Mouse (Mus musculus): Measurements from ENCODE around the gene Bicc1. TPM values are rescaled to one million over a fixed set of nuclear protein-coding genes. Genes with fewer than 3 reads are reported as not detected.

The Bicc1 gene
- polyA plus RNA-seq, 1 experiment = 3.2 TPM

DNA sequence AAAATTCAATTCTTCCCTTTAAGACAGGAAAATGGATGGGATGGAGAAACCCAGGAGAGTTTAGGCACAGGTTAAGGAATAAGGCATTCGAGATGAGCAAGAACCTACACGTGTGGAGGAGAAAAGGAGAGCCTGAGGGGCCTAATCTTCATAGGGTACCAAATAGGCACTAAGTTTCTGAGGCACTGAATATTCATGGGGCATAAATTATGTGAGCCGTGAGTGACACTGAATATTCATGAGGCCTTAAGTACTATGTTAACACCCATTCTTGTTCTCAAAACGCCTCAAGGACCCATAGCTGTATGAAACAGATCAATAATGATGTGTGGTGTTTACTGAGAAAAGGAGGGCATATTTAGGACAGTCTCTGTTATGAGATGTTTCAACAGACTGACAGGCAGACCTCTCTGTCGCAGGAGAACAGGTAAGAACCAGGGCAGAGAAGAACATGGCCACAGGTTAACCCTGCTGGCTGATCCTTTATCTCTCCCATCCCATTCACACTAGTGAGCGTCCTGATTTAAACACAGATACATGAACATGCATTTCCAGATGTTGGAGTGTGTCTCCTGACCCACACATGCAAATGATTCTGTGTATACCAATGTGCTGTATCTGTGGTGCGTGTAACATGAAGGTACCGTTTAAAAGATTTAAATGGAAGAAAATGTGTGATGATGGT is 58.5 kb downstream of the Bicc1 start:
- H3K4me3 ChIP-seq (ENCODE audit: control insufficient read depth, insufficient read depth, low read length) = no peak overlapping the region
- DNase-seq = no peak
- no peaks in the 10 kb centered on the region for H3K36me3 ChIP-seq (ENCODE audit: control insufficient read depth, insufficient read depth, low read length)
- TF ChIP-seq POLR2A (IDR thresholded peaks at IDR 0.05; ENCODE audit: control insufficient read depth, extremely low read depth, insufficient read depth, low read length, poor library complexity) (no peak), CTCF (IDR thresholded peaks at IDR 0.05; ENCODE audit: borderline replicate concordance, control insufficient read depth, extremely low read depth, insufficient read depth, low read length, poor library complexity) (no peak)
- 85% methylated on average over 8 of the region's 8 CpGs for WGBS
- H3K27me3 ChIP-seq (ENCODE audit: control insufficient read depth, insufficient read depth, low read length) = no peaks in the 10 kb centered on the region
- no peak overlapping the region for H3K27ac ChIP-seq (ENCODE audit: control insufficient read depth, insufficient read depth, low read length)
- H3K4me1 ChIP-seq (replicated peaks; ENCODE audit: control insufficient read depth, insufficient read depth, low read length) = no peaks in the 10 kb centered on the region

DNA sequence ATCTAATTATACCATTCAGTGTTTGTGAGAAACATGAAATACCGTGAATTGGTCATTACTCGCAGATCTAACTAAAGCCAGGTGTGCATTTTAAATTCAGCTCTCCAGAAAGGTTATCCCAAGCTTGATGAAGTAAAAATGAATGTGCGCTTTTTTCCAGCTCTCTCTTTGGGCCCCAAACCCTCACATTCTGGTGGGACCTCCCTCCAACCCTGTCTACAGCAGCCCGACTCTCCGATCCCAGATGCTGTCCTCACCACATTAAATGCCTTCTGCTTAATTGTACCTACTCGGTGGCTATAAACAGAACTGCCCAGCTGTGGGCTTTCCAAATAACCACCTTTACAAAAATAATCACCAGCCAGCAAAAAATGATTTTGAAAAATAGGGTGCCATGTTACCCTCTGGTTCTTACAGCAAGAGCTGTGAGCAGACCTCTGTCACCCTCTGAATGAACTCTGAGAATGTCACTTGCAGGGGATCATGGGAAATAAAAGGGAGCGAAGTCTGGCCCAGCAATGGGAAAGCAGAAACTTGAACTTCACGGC is 64.7 kb downstream of the Bicc1 start:
- Histone ChIP-seq H3K27ac (ENCODE audit: control insufficient read depth, insufficient read depth, low read length) (no peak overlapping the region), H3K4me3 (ENCODE audit: control insufficient read depth, insufficient read depth, low read length) (no peak overlapping the region), H3K27me3 (ENCODE audit: control insufficient read depth, insufficient read depth, low read length) (no peaks in the 10 kb centered on the region), H3K4me1 (replicated peaks; ENCODE audit: control insufficient read depth, insufficient read depth, low read length) (no peaks in the 10 kb centered on the region), H3K36me3 (ENCODE audit: control insufficient read depth, insufficient read depth, low read length) (no peaks in the 10 kb centered on the region)
- WGBS = 96% methylated on average over 8 of the region's 8 CpGs
- DNase-seq = no peak
- no peak for TF ChIP-seq POLR2A (IDR thresholded peaks at IDR 0.05; ENCODE audit: control insufficient read depth, extremely low read depth, insufficient read depth, low read length, poor library complexity)
- TF ChIP-seq CTCF (IDR thresholded peaks at IDR 0.05; ENCODE audit: borderline replicate concordance, control insufficient read depth, extremely low read depth, insufficient read depth, low read length, poor library complexity) = no peak

DNA sequence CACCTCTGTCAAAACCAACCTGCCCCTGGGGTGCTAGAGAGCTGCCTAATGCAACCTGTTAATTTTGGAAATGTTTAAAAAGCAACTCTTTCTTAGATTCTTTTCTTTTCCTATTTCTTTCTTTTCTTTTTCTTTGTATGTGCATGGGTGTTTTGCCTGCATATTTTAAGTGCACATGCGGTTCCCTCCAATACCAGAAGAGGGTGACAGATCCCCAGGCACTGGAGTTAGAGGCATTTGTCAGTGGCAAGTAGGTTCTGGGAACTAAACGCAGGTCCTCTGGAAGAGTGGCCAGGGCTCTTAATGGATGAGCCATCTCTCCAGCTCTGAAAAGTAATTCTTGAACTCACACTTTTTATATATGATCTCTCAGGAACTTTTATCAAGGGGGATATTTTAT is 66.2 kb downstream of the Bicc1 start:
- H3K27me3 ChIP-seq (ENCODE audit: control insufficient read depth, insufficient read depth, low read length) = no peaks in the 10 kb centered on the region
- 96% methylated on average over 2 of the region's 2 CpGs for WGBS
- no peaks in the 10 kb centered on the region for H3K4me1 ChIP-seq (replicated peaks; ENCODE audit: control insufficient read depth, insufficient read depth, low read length)
- TF ChIP-seq CTCF (IDR thresholded peaks at IDR 0.05; ENCODE audit: borderline replicate concordance, control insufficient read depth, extremely low read depth, insufficient read depth, low read length, poor library complexity) (no peak), POLR2A (IDR thresholded peaks at IDR 0.05; ENCODE audit: control insufficient read depth, extremely low read depth, insufficient read depth, low read length, poor library complexity) (no peak)
- no peak overlapping the region for H3K27ac ChIP-seq (ENCODE audit: control insufficient read depth, insufficient read depth, low read length)
- DNase-seq = no peak
- H3K4me3 ChIP-seq (ENCODE audit: control insufficient read depth, insufficient read depth, low read length) = no peak overlapping the region
- H3K36me3 ChIP-seq (ENCODE audit: control insufficient read depth, insufficient read depth, low read length) = no peaks in the 10 kb centered on the region

DNA sequence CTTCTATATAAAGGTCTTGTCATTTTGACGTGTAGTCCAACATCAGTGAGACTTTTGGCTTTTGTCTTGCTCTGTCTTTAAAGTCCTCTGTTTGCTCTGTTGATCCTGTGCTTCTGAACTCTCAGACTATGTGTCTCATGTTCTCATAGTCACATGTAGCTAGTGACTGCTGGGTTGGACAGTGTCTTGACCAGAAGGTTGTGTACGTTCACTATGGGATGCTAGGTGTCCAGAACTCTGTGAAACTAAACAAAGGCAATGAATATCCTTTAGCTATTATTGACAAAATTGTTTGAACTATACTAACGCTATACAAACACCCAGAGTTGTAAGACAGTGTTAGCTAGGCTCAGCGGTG is 72.2 kb downstream of the Bicc1 start:
- H3K27me3 ChIP-seq (ENCODE audit: control insufficient read depth, insufficient read depth, low read length) = no peaks in the 10 kb centered on the region
- 85% methylated on average over 4 of the region's 4 CpGs for WGBS
- TF ChIP-seq CTCF (IDR thresholded peaks at IDR 0.05; ENCODE audit: borderline replicate concordance, control insufficient read depth, extremely low read depth, insufficient read depth, low read length, poor library complexity) (no peak), POLR2A (IDR thresholded peaks at IDR 0.05; ENCODE audit: control insufficient read depth, extremely low read depth, insufficient read depth, low read length, poor library complexity) (no peak)
- no peaks in the 10 kb centered on the region for H3K4me1 ChIP-seq (replicated peaks; ENCODE audit: control insufficient read depth, insufficient read depth, low read length)
- DNase-seq = no peak
- H3K27ac ChIP-seq (ENCODE audit: control insufficient read depth, insufficient read depth, low read length) = no peak overlapping the region
- no peak overlapping the region for H3K4me3 ChIP-seq (ENCODE audit: control insufficient read depth, insufficient read depth, low read length)
- no peaks in the 10 kb centered on the region for H3K36me3 ChIP-seq (ENCODE audit: control insufficient read depth, insufficient read depth, low read length)

DNA sequence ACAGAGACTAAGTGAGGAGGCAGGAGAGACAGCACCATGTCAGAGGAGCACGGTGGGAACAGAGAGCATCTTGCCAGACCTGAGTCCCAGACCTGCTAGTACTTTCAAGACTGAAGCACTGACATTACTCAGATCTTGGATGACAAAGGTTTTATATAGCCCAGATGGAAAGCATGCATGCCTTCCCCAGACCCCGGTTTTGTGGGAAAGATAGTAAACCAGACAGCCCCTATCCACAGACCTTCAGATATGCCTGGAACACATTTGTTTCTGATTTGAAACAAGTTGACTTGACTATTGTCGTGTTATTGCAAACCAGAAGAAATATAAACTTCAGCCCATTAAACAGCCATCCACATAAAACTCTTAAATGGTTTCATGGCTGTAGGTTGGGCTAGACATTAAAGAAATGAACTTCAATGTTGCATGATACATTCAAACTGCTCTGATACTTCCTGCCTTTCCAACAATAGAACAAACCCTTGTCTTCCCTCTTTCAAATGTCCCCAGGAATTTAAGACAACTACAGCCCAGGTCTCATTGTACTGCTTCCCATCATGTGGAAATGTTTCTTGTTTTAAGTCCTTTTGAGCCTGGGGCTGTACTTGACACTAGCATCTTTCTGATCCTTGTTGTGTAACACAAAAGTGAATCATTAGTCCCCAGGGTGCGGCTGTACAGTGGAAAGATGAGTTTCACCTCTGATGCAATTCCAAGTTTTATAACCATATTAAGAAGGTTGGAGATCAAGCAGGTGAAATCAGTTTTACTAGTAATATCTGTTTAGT is 72.7 kb downstream of the Bicc1 start:
- Histone ChIP-seq H3K4me1 (replicated peaks; ENCODE audit: control insufficient read depth, insufficient read depth, low read length) (no peaks in the 10 kb centered on the region), H3K36me3 (ENCODE audit: control insufficient read depth, insufficient read depth, low read length) (no peaks in the 10 kb centered on the region), H3K27ac (ENCODE audit: control insufficient read depth, insufficient read depth, low read length) (no peak overlapping the region), H3K27me3 (ENCODE audit: control insufficient read depth, insufficient read depth, low read length) (no peaks in the 10 kb centered on the region), H3K4me3 (ENCODE audit: control insufficient read depth, insufficient read depth, low read length) (no peak overlapping the region)
- TF ChIP-seq POLR2A (IDR thresholded peaks at IDR 0.05; ENCODE audit: control insufficient read depth, extremely low read depth, insufficient read depth, low read length, poor library complexity) (no peak), CTCF (IDR thresholded peaks at IDR 0.05; ENCODE audit: borderline replicate concordance, control insufficient read depth, extremely low read depth, insufficient read depth, low read length, poor library complexity) (no peak)
- DNase-seq = no peak
- 92% methylated on average over 4 of the region's 4 CpGs for whole genome bisulfite sequencing

DNA sequence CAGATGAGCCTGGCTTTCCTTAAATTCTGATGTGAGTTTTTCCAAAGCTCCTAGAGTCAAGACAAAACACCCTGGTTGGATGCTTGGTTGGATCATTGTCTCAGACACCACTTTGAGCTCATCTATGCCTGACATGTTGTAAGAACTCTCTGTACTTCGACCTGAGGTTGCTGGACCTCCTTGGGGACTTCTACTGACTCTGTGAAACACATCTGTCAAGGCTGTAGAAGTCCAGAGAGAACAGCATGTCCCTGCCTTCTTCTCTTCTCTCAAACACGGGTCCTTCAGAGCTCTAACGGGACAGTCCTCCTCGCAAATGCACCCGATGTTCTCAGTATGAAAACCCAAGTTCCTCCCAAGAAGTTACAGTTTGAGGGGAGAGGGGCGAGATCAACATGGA is 76.5 kb downstream of the Bicc1 start:
- WGBS = 84% methylated on average over 6 of the region's 6 CpGs
- no peak for DNase-seq
- Histone ChIP-seq H3K27ac (ENCODE audit: control insufficient read depth, insufficient read depth, low read length) (no peak overlapping the region), H3K36me3 (ENCODE audit: control insufficient read depth, insufficient read depth, low read length) (no peaks in the 10 kb centered on the region), H3K27me3 (ENCODE audit: control insufficient read depth, insufficient read depth, low read length) (no peaks in the 10 kb centered on the region), H3K4me1 (replicated peaks; ENCODE audit: control insufficient read depth, insufficient read depth, low read length) (no peaks in the 10 kb centered on the region), H3K4me3 (ENCODE audit: control insufficient read depth, insufficient read depth, low read length) (no peak overlapping the region)
- TF ChIP-seq CTCF (IDR thresholded peaks at IDR 0.05; ENCODE audit: borderline replicate concordance, control insufficient read depth, extremely low read depth, insufficient read depth, low read length, poor library complexity) = no peak
- no peak for TF ChIP-seq POLR2A (IDR thresholded peaks at IDR 0.05; ENCODE audit: control insufficient read depth, extremely low read depth, insufficient read depth, low read length, poor library complexity)
